Mouse (Mus musculus) kidney, embryonic 15.5 days (tissue): ENCODE results near the gene Gm49373. TPM values are rescaled to one million over a fixed set of nuclear protein-coding genes. Genes with fewer than 3 reads are reported as not detected.
"Not testable (repeated sequence)": the region's sequence is repeated elsewhere in the genome, so short reads cannot be mapped to it uniquely, and the experiment has no call there.

ENCODE experiments used
- ATAC-seq: fragments of 200-750 bp; cut with Nextera tagmentation; replicated peaks from 2 replicates; pipeline ENCODE4 v1.8.0; 2017; ENCODE audit warnings: moderate TSS enrichment; ENCODE audit not compliant: low FRiP score
- H3K27ac ChIP-seq: fragments of 300-500 bp; sonication (generic); 2 replicates; pipeline ENCODE4 v1.5.1; 2015; ENCODE audit warnings: mild to moderate bottlenecking, inconsistent platforms
- H3K27me3 ChIP-seq: fragments of 300-500 bp; sonication (generic); 2 replicates; pipeline ENCODE4 v1.6.1; 2015; ENCODE audit warnings: inconsistent platforms
- H3K36me3 ChIP-seq: fragments of 300-500 bp; sonication (generic); 2 replicates; pipeline ENCODE4 v1.6.1; 2015; ENCODE audit warnings: inconsistent platforms
- H3K4me1 ChIP-seq: fragments of 300-500 bp; sonication (generic); 2 replicates; pipeline ENCODE4 v1.6.1; 2015; ENCODE audit warnings: inconsistent platforms
- H3K4me2 ChIP-seq: fragments of 300-500 bp; sonication (generic); 2 replicates; pipeline ENCODE4 v1.6.1; 2015; ENCODE audit warnings: moderate library complexity, mild to moderate bottlenecking, inconsistent platforms
- H3K4me3 ChIP-seq: fragments of 300-500 bp; sonication (generic); replicated peaks from 2 replicates; pipeline ENCODE4 v1.5.1; 2015; ENCODE audit warnings: mild to moderate bottlenecking, inconsistent platforms
- H3K9ac ChIP-seq: fragments of 300-500 bp; sonication (generic); 2 replicates; pipeline ENCODE4 v1.6.1; 2015; ENCODE audit warnings: mild to moderate bottlenecking, inconsistent platforms
- H3K9me3 ChIP-seq: fragments of 300-500 bp; sonication (generic); replicated peaks from 2 replicates; pipeline ENCODE4 v1.6.1; 2016; ENCODE audit warnings: inconsistent platforms
- WGBS: fragments of 180-500 bp; shearing (Covaris S2); methylation state at CpG from one replicate; pipeline ENCODE4 v1.1.7; 2015; ENCODE audit warnings: mixed read lengths; 5-methylcytosine and 5-hydroxymethylcytosine counted together
- polyA plus RNA-seq: library from polyadenylated mRNA; unstranded; fragments of >200 nt; fragmentation: Nextera tagmentation; extraction: Ambion mirVana; gene quantifications from 2 replicates; pipeline ENCODE4 v1.2.1, GENCODE M21; 2015

Gene Gm49373
- polyA plus RNA-seq, 1 experiment from 2014 or later, result 0.45 TPM

- H3K4me2 ChIP-seq, result no peak overlapping the region
- no peak for ATAC-seq
- no peaks in the 10 kb centered on the region for H3K27me3 ChIP-seq
- H3K9ac ChIP-seq, result no peak overlapping the region
- no peak overlapping the region for H3K27ac ChIP-seq
- H3K4me1 ChIP-seq, result no peaks in the 10 kb centered on the region
- H3K4me3 ChIP-seq, result no peak overlapping the region
- WGBS, result 88% methylated on average over 2 of the region's 2 CpGs
- H3K9me3 ChIP-seq, result no peaks in the 10 kb centered on the region
- peaks cover 36% of the 10 kb centered on the region for H3K36me3 ChIP-seq
These were observed 10.0 kb downstream of the Gm49373 start for GRCm38 (mm10) chr9:21062928-21063327.

- H3K27ac ChIP-seq, result no peak overlapping the region
- no peaks in the 10 kb centered on the region for H3K9me3 ChIP-seq
- no peaks in the 10 kb centered on the region for H3K4me1 ChIP-seq
- no peak overlapping the region for H3K9ac ChIP-seq
- no peaks in the 10 kb centered on the region; the same call in 1 of the 2 replicates for H3K27me3 ChIP-seq
- H3K36me3 ChIP-seq, result no peaks in the 10 kb centered on the region
- ATAC-seq, result no peak
- H3K4me2 ChIP-seq, result no peak overlapping the region
- WGBS, result 67% methylated on average over 10 of the region's 10 CpGs
- H3K4me3 ChIP-seq, result no peak overlapping the region
These were observed 21.3 kb downstream of the Gm49373 start for GRCm38 (mm10) chr9:21051578-21051977.

GRCm38 (mm10) chr9:21045235-21045634 lies 27.7 kb downstream of the Gm49373 start:
- Histone ChIP-seq H3K9ac (no peak overlapping the region), H3K4me3 (no peak overlapping the region), H3K27me3 (peaks cover 3% of the 10 kb centered on the region), H3K36me3 (no peaks in the 10 kb centered on the region), H3K9me3 (no peaks in the 10 kb centered on the region), H3K4me1 (peaks cover 10% of the 10 kb centered on the region; the same call in 1 of the 2 replicates), H3K4me2 (no peak overlapping the region), H3K27ac (no peak overlapping the region)
- WGBS, result 81% methylated on average over 3 of the region's 3 CpGs
- no peak for ATAC-seq

GRCm38 (mm10) chr9:21044785-21045184 lies 28.1 kb downstream of the Gm49373 start:
- H3K4me2 ChIP-seq, H3K9me3 ChIP-seq, H3K4me3 ChIP-seq, H3K27ac ChIP-seq, ATAC-seq, H3K36me3 ChIP-seq, H3K27me3 ChIP-seq, H3K9ac ChIP-seq: not testable (repeated sequence)
- H3K4me1 ChIP-seq, result peaks cover 11% of the 10 kb centered on the region; the same call in 1 of the 2 replicates
- 61% methylated on average over 1 of the region's 1 CpGs for WGBS

- Histone ChIP-seq H3K4me1 (peaks cover 13% of the 10 kb centered on the region; the same call in 1 of the 2 replicates), H3K9ac (no peak overlapping the region), H3K4me3 (no peak overlapping the region), H3K9me3 (no peaks in the 10 kb centered on the region), H3K27me3 (peaks cover 19% of the 10 kb centered on the region), H3K4me2 (no peak overlapping the region), H3K36me3 (no peaks in the 10 kb centered on the region), H3K27ac (no peak overlapping the region)
- no peak for ATAC-seq
- WGBS, result 85% methylated on average over 4 of the region's 4 CpGs
These were observed 29.3 kb downstream of the Gm49373 start for GRCm38 (mm10) chr9:21043563-21043962.

GRCm38 (mm10) chr9:21041308-21041707 lies 31.6 kb downstream of the Gm49373 start:
- 41% methylated on average over 4 of the region's 4 CpGs for WGBS
- H3K9ac ChIP-seq, result no peak overlapping the region
- no peak overlapping the region for H3K4me2 ChIP-seq
- no peak overlapping the region for H3K27ac ChIP-seq
- no peak for ATAC-seq
- H3K36me3 ChIP-seq, result no peaks in the 10 kb centered on the region
- peaks cover 42% of the 10 kb centered on the region for H3K27me3 ChIP-seq
- no peak overlapping the region for H3K4me3 ChIP-seq
- peaks cover 35% of the 10 kb centered on the region for H3K4me1 ChIP-seq
- no peaks in the 10 kb centered on the region for H3K9me3 ChIP-seq

- H3K9me3 ChIP-seq, result no peaks in the 10 kb centered on the region
- WGBS, result 75% methylated on average over 3 of the region's 3 CpGs
- H3K27ac ChIP-seq, result no peak overlapping the region
- peaks cover 57% of the 10 kb centered on the region for H3K27me3 ChIP-seq
- H3K36me3 ChIP-seq, result no peaks in the 10 kb centered on the region
- no peak overlapping the region for H3K4me3 ChIP-seq
- H3K9ac ChIP-seq, result no peak overlapping the region
- H3K4me2 ChIP-seq, result no peak overlapping the region
- H3K4me1 ChIP-seq, result peaks cover 49% of the 10 kb centered on the region
- ATAC-seq, result no peak
These were observed 33.1 kb downstream of the Gm49373 start for GRCm38 (mm10) chr9:21039779-21040178.

- no peaks in the 10 kb centered on the region for H3K36me3 ChIP-seq
- no peak overlapping the region for H3K27ac ChIP-seq
- H3K9ac ChIP-seq, result 0 out of 2 replicates have a peak overlapping the region, but pooled peaks have one; percentile 21
- no peaks in the 10 kb centered on the region for H3K9me3 ChIP-seq
- WGBS, result 1% methylated on average over 31 of the region's 31 CpGs
- peaks cover 66% of the 10 kb centered on the region for H3K4me1 ChIP-seq
- H3K4me3 ChIP-seq, result peak overlapping the region; percentile 44
- H3K27me3 ChIP-seq, result peaks cover 79% of the 10 kb centered on the region
- peak overlapping the region; percentile 72 for H3K4me2 ChIP-seq
- no peak; the same call in 1 of the 2 replicates for ATAC-seq
These were observed 35.4 kb downstream of the Gm49373 start for GRCm38 (mm10) chr9:21037481-21037891.

- peaks cover 87% of the 10 kb centered on the region for H3K27me3 ChIP-seq
- no peak overlapping the region for H3K27ac ChIP-seq
- H3K4me1 ChIP-seq, result peaks cover 74% of the 10 kb centered on the region
- no peaks in the 10 kb centered on the region for H3K9me3 ChIP-seq
- no peak overlapping the region for H3K9ac ChIP-seq
- 2% methylated on average over 22 of the region's 22 CpGs for WGBS
- peak overlapping the region; percentile 72 for H3K4me2 ChIP-seq
- no peak for ATAC-seq
- no peaks in the 10 kb centered on the region for H3K36me3 ChIP-seq
- peak overlapping the region; percentile 44 for H3K4me3 ChIP-seq
These were observed 36.2 kb downstream of the Gm49373 start for GRCm38 (mm10) chr9:21036666-21037065.

GRCm38 (mm10) chr9:21036161-21036560 lies 36.7 kb downstream of the Gm49373 start:
- Histone ChIP-seq H3K36me3 (no peaks in the 10 kb centered on the region), H3K4me1 (peaks cover 77% of the 10 kb centered on the region), H3K4me3 (peak overlapping the region; percentile 44; the same call in 1 of the 2 replicates), H3K27me3 (peaks cover 89% of the 10 kb centered on the region), H3K9me3 (no peaks in the 10 kb centered on the region), H3K27ac (no peak overlapping the region), H3K4me2 (peak overlapping the region; percentile 72; the same call in 1 of the 2 replicates), H3K9ac (no peak overlapping the region)
- 6% methylated on average over 20 of the region's 20 CpGs for WGBS
- ATAC-seq, result no peak

GRCm38 (mm10) chr9:21035586-21035985 lies 37.3 kb downstream of the Gm49373 start:
- peaks cover 89% of the 10 kb centered on the region for H3K27me3 ChIP-seq
- ATAC-seq, result no peak
- H3K9ac ChIP-seq, result no peak overlapping the region
- H3K4me3 ChIP-seq, result no peak overlapping the region
- peaks cover 78% of the 10 kb centered on the region for H3K4me1 ChIP-seq
- no peak overlapping the region for H3K4me2 ChIP-seq
- H3K9me3 ChIP-seq, result no peaks in the 10 kb centered on the region
- no peak overlapping the region for H3K27ac ChIP-seq
- H3K36me3 ChIP-seq, result no peaks in the 10 kb centered on the region
- 23% methylated on average over 9 of the region's 9 CpGs for WGBS

- peaks cover 86% of the 10 kb centered on the region for H3K27me3 ChIP-seq
- H3K9ac ChIP-seq, result no peak overlapping the region
- 5% methylated on average over 17 of the region's 17 CpGs for WGBS
- ATAC-seq, result no peak
- no peak overlapping the region for H3K27ac ChIP-seq
- H3K36me3 ChIP-seq, result no peaks in the 10 kb centered on the region
- H3K4me3 ChIP-seq, result peak overlapping the region; percentile 12
- no peaks in the 10 kb centered on the region for H3K9me3 ChIP-seq
- peaks cover 84% of the 10 kb centered on the region for H3K4me1 ChIP-seq
- peak overlapping the region; percentile 24; the same call in 1 of the 2 replicates for H3K4me2 ChIP-seq
These were observed 38.3 kb downstream of the Gm49373 start for GRCm38 (mm10) chr9:21034481-21035085.
